Mouse (Mus musculus): ENCODE measurements around the gene 5031439G07Rik. TPM values are rescaled to one million over a fixed set of nuclear protein-coding genes. Genes with fewer than 3 reads are reported as not detected.

Gene 5031439G07Rik
- polyA plus RNA-seq, 1 experiment from 2014 or later: 24.1 TPM

- WGBS: 80% methylated on average over 12 of the region's 12 CpGs
- peak overlapping the region; percentile 61 for H3K4me2 ChIP-seq (ENCODE audit: low read length)
- H3K9ac ChIP-seq (ENCODE audit: low read depth, low read length): no peak overlapping the region
- no peaks in the 10 kb centered on the region for H3K27me3 ChIP-seq (replicated peaks; ENCODE audit: control insufficient read depth, insufficient read depth, low read length)
- peak overlapping the region; percentile 83 for H3K4me3 ChIP-seq (ENCODE audit: low read length)
- no peaks in the 10 kb centered on the region for H3K9me3 ChIP-seq (ENCODE audit: control insufficient read depth, low read length)
- H3K27ac ChIP-seq (ENCODE audit: low read depth, low read length): no peak overlapping the region
- ATAC-seq: no peak
- peaks cover 31% of the 10 kb centered on the region for H3K4me1 ChIP-seq (ENCODE audit: control insufficient read depth, insufficient read depth, low read depth, low read length)
- no peaks in the 10 kb centered on the region for H3K36me3 ChIP-seq (ENCODE audit: control insufficient read depth, insufficient read depth, low read length)
These were observed 2.7 kb downstream of the 5031439G07Rik start for GRCm38 (mm10) chr15:84985516-84986160.

DNA sequence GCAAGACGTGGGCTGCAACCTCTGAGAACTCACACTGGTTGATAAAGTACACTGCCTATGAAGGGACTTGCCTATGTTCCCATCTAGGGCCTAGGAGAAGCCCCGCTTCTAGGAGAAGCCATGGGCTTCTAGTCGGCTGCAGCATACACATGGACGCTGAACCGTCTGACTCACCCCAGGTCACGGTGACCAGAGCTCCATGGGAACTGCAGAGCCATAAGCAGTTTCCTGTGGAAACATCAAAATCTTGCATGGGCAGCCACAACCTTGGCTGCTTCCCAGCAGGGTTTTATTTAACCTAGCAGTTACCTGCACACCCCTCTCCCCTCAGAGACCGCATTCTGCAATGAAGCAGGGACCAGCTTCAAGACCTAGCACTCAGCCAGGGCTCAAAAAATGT, 4.6 kb downstream of the 5031439G07Rik start:
- Histone ChIP-seq H3K9me3 (ENCODE audit: control insufficient read depth, low read length) (no peaks in the 10 kb centered on the region), H3K4me1 (ENCODE audit: control insufficient read depth, insufficient read depth, low read depth, low read length) (peaks cover 28% of the 10 kb centered on the region), H3K27me3 (replicated peaks; ENCODE audit: control insufficient read depth, insufficient read depth, low read length) (no peaks in the 10 kb centered on the region), H3K36me3 (ENCODE audit: control insufficient read depth, insufficient read depth, low read length) (no peaks in the 10 kb centered on the region), H3K9ac (ENCODE audit: low read depth, low read length) (no peak overlapping the region), H3K4me2 (ENCODE audit: low read length) (no peak overlapping the region), H3K27ac (ENCODE audit: low read depth, low read length) (no peak overlapping the region), H3K4me3 (ENCODE audit: low read length) (no peak overlapping the region)
- WGBS: 86% methylated on average over 7 of the region's 7 CpGs
- ATAC-seq: no peak

- Histone ChIP-seq H3K27ac (ENCODE audit: low read depth, low read length) (no peak overlapping the region), H3K4me3 (ENCODE audit: low read length) (no peak overlapping the region), H3K4me2 (ENCODE audit: low read length) (no peak overlapping the region), H3K9ac (ENCODE audit: low read depth, low read length) (no peak overlapping the region), H3K4me1 (ENCODE audit: control insufficient read depth, insufficient read depth, low read depth, low read length) (peaks cover 25% of the 10 kb centered on the region), H3K9me3 (ENCODE audit: control insufficient read depth, low read length) (no peaks in the 10 kb centered on the region), H3K36me3 (ENCODE audit: control insufficient read depth, insufficient read depth, low read length) (no peaks in the 10 kb centered on the region), H3K27me3 (replicated peaks; ENCODE audit: control insufficient read depth, insufficient read depth, low read length) (no peaks in the 10 kb centered on the region)
- 80% methylated on average over 3 of the region's 3 CpGs for WGBS
- ATAC-seq: no peak
These were observed 5.5 kb downstream of the 5031439G07Rik start for GRCm38 (mm10) chr15:84982888-84983287.

- ATAC-seq: no peak
- H3K9me3 ChIP-seq (ENCODE audit: control insufficient read depth, low read length): no peaks in the 10 kb centered on the region
- WGBS: 79% methylated on average over 9 of the region's 9 CpGs
These were observed 6.6 kb downstream of the 5031439G07Rik start for GRCm38 (mm10) chr15:84981609-84982313.

GRCm38 (mm10) chr15:84975729-84976128, 12.6 kb downstream of the 5031439G07Rik start:
- Histone ChIP-seq H3K4me1 (ENCODE audit: control insufficient read depth, insufficient read depth, low read depth, low read length) (peaks cover 23% of the 10 kb centered on the region), H3K9me3 (ENCODE audit: control insufficient read depth, low read length) (no peaks in the 10 kb centered on the region), H3K9ac (ENCODE audit: low read depth, low read length) (no peak overlapping the region), H3K36me3 (ENCODE audit: control insufficient read depth, insufficient read depth, low read length) (no peaks in the 10 kb centered on the region), H3K4me2 (ENCODE audit: low read length) (no peak overlapping the region), H3K27me3 (replicated peaks; ENCODE audit: control insufficient read depth, insufficient read depth, low read length) (no peaks in the 10 kb centered on the region), H3K4me3 (ENCODE audit: low read length) (no peak overlapping the region), H3K27ac (ENCODE audit: low read depth, low read length) (no peak overlapping the region)
- 24% methylated on average over 4 of the region's 4 CpGs for WGBS
- no peak for ATAC-seq

More at GRCm38 (mm10) chr15:84981609-84982313, 6.6 kb downstream of the 5031439G07Rik start:
- Histone ChIP-seq H3K4me3 (ENCODE audit: low read length) (no peak overlapping the region), H3K36me3 (ENCODE audit: control insufficient read depth, insufficient read depth, low read length) (no peaks in the 10 kb centered on the region), H3K4me1 (ENCODE audit: control insufficient read depth, insufficient read depth, low read depth, low read length) (peaks cover 26% of the 10 kb centered on the region), H3K4me2 (ENCODE audit: low read length) (no peak overlapping the region), H3K27me3 (replicated peaks; ENCODE audit: control insufficient read depth, insufficient read depth, low read length) (no peaks in the 10 kb centered on the region), H3K27ac (ENCODE audit: low read depth, low read length) (no peak overlapping the region), H3K9ac (ENCODE audit: low read depth, low read length) (no peak overlapping the region)

- ATAC-seq: no peak; the same call in 1 of the 2 replicates
- Histone ChIP-seq H3K4me2 (ENCODE audit: low read length) (no peak overlapping the region), H3K4me1 (ENCODE audit: control insufficient read depth, insufficient read depth, low read depth, low read length) (peaks cover 23% of the 10 kb centered on the region), H3K9me3 (ENCODE audit: control insufficient read depth, low read length) (no peaks in the 10 kb centered on the region), H3K9ac (ENCODE audit: low read depth, low read length) (no peak overlapping the region), H3K4me3 (ENCODE audit: low read length) (no peak overlapping the region), H3K27me3 (replicated peaks; ENCODE audit: control insufficient read depth, insufficient read depth, low read length) (no peaks in the 10 kb centered on the region), H3K36me3 (ENCODE audit: control insufficient read depth, insufficient read depth, low read length) (0 out of 2 replicates have a peak, but pooled peaks cover 3% of the 10 kb centered on the region), H3K27ac (ENCODE audit: low read depth, low read length) (no peak overlapping the region)
- WGBS: 23% methylated on average over 3 of the region's 3 CpGs
These were observed 14.8 kb downstream of the 5031439G07Rik start for GRCm38 (mm10) chr15:84973544-84973871.

GRCm38 (mm10) chr15:84972860-84973543, 15.3 kb downstream of the 5031439G07Rik start:
- Histone ChIP-seq H3K36me3 (ENCODE audit: control insufficient read depth, insufficient read depth, low read length) (0 out of 2 replicates have a peak, but pooled peaks cover 3% of the 10 kb centered on the region), H3K9me3 (ENCODE audit: control insufficient read depth, low read length) (no peaks in the 10 kb centered on the region), H3K4me2 (ENCODE audit: low read length) (no peak overlapping the region), H3K27ac (ENCODE audit: low read depth, low read length) (0 out of 2 replicates have a peak overlapping the region, but pooled peaks have one; percentile 29), H3K4me1 (ENCODE audit: control insufficient read depth, insufficient read depth, low read depth, low read length) (peaks cover 23% of the 10 kb centered on the region), H3K9ac (ENCODE audit: low read depth, low read length) (no peak overlapping the region), H3K27me3 (replicated peaks; ENCODE audit: control insufficient read depth, insufficient read depth, low read length) (no peaks in the 10 kb centered on the region), H3K4me3 (ENCODE audit: low read length) (no peak overlapping the region)
- ATAC-seq: peak; percentile 53
- WGBS: 36% methylated on average over 8 of the region's 8 CpGs

DNA sequence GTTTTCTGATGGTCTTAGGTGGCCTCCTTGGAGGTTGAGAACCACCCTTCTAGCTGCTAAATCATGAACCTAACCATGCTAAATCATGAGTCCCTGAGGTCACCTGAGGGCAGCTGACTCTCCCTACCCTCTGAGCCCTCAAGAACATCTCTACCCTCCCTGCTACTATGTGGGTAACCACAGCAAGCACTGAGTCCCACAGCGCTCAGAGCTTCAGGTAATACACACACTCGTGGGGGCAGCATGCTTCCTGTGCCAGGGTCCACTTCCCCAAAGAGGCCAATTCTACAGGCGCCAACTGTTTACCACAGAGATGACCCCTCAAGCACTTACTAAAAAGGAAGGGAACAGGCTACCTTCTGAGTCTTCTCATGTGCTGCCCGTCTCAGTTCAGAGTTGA, 19.8 kb downstream of the 5031439G07Rik start:
- no peak for ATAC-seq
- WGBS: 94% methylated on average over 4 of the region's 4 CpGs
- Histone ChIP-seq H3K4me1 (ENCODE audit: control insufficient read depth, insufficient read depth, low read depth, low read length) (peaks cover 9% of the 10 kb centered on the region), H3K36me3 (ENCODE audit: control insufficient read depth, insufficient read depth, low read length) (0 out of 2 replicates have a peak, but pooled peaks cover 3% of the 10 kb centered on the region), H3K4me2 (ENCODE audit: low read length) (no peak overlapping the region), H3K9me3 (ENCODE audit: control insufficient read depth, low read length) (no peaks in the 10 kb centered on the region), H3K9ac (ENCODE audit: low read depth, low read length) (no peak overlapping the region), H3K27me3 (replicated peaks; ENCODE audit: control insufficient read depth, insufficient read depth, low read length) (no peaks in the 10 kb centered on the region), H3K4me3 (ENCODE audit: low read length) (no peak overlapping the region), H3K27ac (ENCODE audit: low read depth, low read length) (no peak overlapping the region)
